Mouse (Mus musculus) kidney, adult 2 months (tissue): Measurements from ENCODE around the gene Nup54.

Experiments
- CTCF ChIP-seq: fragments of 200-500 bp; conservative IDR thresholded peaks from 2 replicates; pipeline ENCODE4 v1.5.1; 2011; ENCODE audit warnings: low read depth, mild to moderate bottlenecking, control low read depth, low read length, moderate library complexity, mixed read lengths; ENCODE audit not compliant: insufficient read depth, insufficient read length
- POLR2A ChIP-seq: fragments of 200-500 bp; IDR thresholded peaks from one replicate; pipeline ENCODE4 v1.6.1; 2011; ENCODE audit warnings: low read depth, low read length, control low read depth

GRCm38 (mm10) chr5:92375368-92375767 lies 59.7 kb downstream of the Nup54 start:
- no peak for TF ChIP-seq POLR2A
- no peak for TF ChIP-seq CTCF
